Mouse (Mus musculus): Measurements from ENCODE around the gene Gm1993. TPM values are rescaled to one million over a fixed set of nuclear protein-coding genes. Genes with fewer than 3 reads are reported as not detected.
"Not testable (repeated sequence)": the region's sequence is repeated elsewhere in the genome, so short reads cannot be mapped to it uniquely, and the experiment has no call there.

Gene Gm1993
- polyA plus RNA-seq (2014; fragmentation: Nextera tagmentation; extraction: Ambion mirVana): not detected in 2 replicates

DNA sequence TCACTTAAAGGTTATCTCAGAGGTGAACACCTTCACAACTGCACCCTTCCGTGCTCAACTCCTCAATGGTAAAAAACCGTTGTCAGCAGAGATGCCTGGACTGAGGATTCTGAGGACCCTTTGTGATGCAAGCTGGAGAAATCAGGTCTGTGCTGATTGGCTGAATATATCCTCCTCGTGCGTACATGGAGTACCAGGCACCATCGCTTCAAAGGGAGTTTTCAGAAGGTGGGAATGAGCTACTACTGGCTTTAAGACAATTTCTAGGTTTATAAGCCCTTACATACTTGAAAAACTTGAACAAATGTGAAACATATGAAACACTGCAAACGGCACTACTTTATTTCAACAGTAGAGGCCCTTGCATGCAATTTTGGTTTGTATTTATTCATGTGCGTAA, at the start of gene Gm1993:
Gm1993 (minus strand) TSS at position 101 of the 400 bp plus-strand sequence.
- not testable (repeated sequence) for DNase-seq (ENCODE audit: low spot score); ATAC-seq (ENCODE audit: low FRiP score); H3K4me3 ChIP-seq (replicated peaks; ENCODE audit: low read length); H3K9me3 ChIP-seq (ENCODE audit: control insufficient read depth, low read length); H3K27ac ChIP-seq; H3K27me3 ChIP-seq (ENCODE audit: control insufficient read depth, insufficient read depth, low read length); H3K4me1 ChIP-seq (replicated peaks; ENCODE audit: control insufficient read depth, insufficient read depth, low read length); H3K4me2 ChIP-seq (replicated peaks); H3K9ac ChIP-seq; H3K36me3 ChIP-seq (replicated peaks; ENCODE audit: control insufficient read depth, insufficient read depth)
- 89% methylated on average over 7 of the region's 7 CpGs for WGBS

Measured in hindbrain, embryonic 14.5 days (tissue).